Mouse (Mus musculus): ENCODE measurements at regions not wholly inside any gene's neighbourhood (a gene's known extent, or its start where the extent isn't known, plus 50 kb on each side); places are given as distances from the start of the nearest gene placed in this dataset.

GRCm38 (mm10) chr2:167821186-167821585 lies 110.7 kb upstream of the Ptpn1 start:
- DNase-seq (ENCODE audit: low spot score): no peak

DNA sequence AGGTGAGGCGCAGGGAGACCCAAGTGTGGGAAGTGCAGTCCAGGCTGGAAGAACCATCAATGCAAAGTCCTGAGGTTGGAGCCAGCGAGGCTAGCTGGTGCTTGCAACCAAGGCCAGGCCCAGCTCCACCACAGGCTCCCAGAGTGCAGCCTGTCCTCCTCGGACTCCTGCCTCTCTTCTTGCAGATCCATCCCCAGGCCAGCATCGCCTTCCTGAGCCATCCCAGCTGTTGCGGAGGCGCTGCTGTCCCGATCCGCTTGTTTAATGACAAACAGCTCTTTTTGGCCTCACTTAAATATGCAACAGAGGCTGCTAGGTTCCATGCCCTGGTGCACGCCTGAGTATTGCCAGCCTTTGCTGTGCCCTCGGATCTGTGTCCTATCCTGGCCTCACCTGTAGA lies 113.1 kb upstream of the Ptpn1 start:
- no peak for DNase-seq (ENCODE audit: low spot score)

DNA sequence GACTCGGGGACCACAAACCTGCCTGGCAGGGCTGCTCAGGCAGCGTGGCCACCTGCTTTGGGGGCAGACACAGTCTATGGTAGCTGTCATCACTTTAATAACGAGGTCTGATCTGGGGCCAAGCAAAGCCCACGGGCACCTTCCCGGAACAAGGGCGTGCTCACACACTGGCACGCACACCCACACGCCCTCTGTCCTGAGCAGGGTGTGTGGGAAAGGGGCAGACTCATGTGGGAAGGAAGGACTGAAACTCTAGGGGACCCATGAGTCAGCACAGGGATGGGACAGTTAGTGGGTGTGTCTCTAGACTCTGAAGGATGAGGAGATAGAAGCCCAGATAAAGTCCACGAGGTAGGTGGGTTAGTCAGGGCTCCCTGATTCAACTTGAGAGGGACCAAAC lies 114.8 kb upstream of the Ptpn1 start:
- no peak for DNase-seq (ENCODE audit: low spot score)

DNA sequence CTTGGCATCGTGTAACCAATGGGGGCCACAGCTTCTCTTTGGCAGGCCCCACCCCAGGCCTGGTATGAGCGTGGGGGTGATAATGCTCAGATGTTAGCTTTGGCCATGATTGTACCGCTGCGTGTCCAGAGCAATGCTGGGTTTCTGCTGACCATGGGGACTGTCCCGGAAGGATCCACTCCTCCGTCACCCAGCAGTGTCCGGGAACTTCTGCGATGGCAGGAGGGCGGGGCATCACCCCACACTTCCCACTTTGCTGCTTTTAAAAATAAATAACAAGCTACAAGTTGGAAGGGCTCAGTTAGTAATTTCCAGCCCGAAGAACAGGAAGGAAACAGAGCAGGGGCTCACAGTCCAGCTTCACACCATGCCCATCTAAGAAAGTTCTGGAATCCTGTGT lies 116.7 kb upstream of the Ptpn1 start:
- DNase-seq (ENCODE audit: low spot score): no peak

DNA sequence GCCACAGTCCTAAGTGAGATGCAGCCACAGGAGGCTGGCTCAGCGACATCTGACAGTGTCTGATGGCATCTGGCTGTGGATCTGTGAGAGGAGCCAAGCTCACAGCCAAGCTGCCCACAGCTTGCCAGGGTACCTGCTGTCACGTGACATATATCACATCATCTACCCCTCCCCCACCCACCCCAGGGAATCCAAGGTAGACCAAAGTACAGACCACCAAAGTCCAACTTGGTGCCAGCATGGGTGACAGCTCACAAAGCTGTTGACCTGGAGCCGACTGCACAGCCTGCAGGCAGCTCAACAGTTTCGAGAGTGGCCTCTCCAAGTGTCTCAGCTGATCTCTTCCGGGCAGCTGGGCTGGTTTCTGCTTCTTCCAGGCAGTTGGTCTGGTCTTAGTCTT lies 119.6 kb upstream of the Tmem189 start:
- no peak for DNase-seq (ENCODE audit: low spot score)

- no peak for DNase-seq (ENCODE audit: low spot score)
These were observed 116.1 kb upstream of the Tmem189 start for GRCm38 (mm10) chr2:167805629-167806304.

- no peak for DNase-seq (ENCODE audit: low spot score)
These were observed 115.0 kb upstream of the Tmem189 start for GRCm38 (mm10) chr2:167804493-167805227.

GRCm38 (mm10) chr2:167802494-167802893 lies 112.9 kb upstream of the Tmem189 start:
- no peak for DNase-seq (ENCODE audit: low spot score)

DNA sequence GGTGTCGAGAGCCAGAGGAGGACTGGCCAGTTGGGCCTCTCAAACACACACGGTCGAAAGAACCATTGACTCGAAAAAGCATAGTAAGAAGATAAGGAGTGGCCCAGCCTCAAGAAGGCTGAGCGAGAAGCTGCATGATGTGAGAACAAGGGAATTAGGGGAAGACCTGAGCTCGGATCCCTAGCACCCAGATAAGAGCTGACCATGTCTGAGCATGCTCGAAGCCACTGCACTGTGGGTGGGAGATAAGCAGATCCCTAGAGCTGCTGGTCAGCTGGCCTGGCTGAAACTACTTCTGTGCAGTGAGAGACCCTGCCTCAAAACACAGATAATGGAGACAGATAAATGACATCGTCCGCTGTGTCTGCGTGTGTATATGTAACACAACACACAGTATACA lies 111.8 kb upstream of the Tmem189 start:
- DNase-seq (ENCODE audit: low spot score): no peak

DNA sequence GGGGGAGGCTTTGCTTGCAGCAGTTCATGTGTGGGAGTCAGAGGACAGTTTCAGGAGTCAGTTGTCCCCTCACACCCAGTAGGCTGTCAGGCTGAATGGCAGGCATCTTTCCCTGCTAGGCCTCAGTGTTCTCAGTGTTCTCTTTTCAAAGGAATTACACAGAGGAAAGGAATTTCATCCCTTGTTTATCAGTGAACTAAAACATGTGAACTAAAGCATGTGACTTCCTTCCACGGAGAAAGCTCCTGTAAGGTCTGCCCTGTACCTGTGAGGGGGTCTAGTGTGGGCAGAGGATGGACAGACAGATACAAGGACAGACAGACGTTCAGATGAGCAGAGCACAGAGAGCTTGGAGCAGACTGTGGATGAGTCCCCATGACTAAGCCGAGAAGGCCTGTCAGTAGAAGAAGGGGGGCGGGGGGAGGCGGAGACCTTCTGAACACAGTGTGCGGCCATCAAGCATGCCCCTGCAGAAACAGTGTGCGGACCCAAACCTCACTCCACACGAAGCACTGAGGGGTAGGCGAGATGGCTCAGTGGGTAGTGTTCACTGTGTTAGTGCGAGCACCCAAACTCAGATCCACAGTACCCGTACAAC lies 111.1 kb upstream of the Tmem189 start:
- no peak for DNase-seq (ENCODE audit: low spot score)

- DNase-seq (ENCODE audit: low spot score): no peak
These were observed 110.2 kb upstream of the Tmem189 start for GRCm38 (mm10) chr2:167799629-167800387.

DNA sequence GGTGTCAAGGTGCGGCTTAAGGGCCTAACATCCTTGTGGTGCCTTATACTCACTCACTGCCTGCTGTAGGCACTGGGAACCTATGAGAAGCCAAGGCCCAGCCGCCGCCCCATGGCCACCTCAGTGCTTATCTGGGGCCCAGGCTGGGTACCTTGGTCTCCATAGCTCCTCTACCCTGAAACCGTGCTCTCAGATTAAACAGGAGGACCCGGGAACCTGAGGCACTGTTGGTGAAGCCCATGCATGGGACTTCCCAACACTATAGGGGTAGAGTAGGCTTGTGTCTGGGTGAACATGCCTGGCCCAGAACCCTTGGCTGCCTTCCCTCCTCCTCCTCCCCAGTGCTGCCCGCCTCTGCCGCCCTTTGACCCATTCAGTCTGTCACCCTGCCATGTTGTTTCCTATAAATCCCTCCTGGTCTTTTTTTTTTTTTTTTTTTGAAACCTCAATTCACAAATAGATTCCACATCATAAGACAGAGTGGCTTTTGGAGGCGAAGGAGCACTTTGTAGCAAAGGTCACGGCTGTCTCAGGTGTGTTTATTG lies 109.4 kb upstream of the Tmem189 start:
- no peak for DNase-seq (ENCODE audit: low spot score)

DNA sequence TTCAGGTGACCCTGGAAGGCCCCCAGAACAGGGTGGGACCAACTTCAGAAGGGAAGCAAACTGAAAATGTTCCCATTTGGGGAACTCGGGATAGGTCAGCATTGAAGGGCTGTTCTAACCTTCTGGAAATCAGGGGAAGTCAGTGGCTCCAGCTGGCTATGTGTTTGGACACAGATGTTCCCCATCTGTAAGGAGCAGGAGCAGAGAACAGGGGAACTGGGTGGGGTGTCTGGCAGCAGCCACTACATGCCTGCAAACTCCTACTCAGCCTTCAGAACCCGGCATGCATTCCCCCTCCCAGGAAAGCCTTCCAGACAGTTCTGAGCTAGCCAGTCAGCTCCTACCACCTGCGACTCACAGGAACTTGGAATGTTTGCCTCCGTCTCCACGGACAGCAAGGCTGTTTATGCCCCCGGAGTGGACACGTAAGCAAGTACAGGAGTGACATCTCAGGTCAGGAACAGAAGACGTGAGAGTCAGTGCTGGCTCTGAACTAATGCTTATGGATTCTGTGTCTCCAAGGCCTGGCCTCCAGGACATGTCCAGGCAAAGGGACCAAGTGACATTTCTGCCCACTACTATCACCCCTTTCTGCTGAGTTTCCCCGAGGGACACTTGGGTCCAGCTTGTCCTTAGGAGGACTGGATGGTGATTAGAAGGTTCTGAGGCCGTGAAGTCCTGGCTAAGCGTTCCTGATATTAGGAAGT lies 108.6 kb upstream of the Tmem189 start:
- DNase-seq (ENCODE audit: low spot score): no peak

GRCm38 (mm10) chr2:167795491-167795890 lies 105.9 kb upstream of the Tmem189 start:
- no peak for DNase-seq (ENCODE audit: low spot score)

GRCm38 (mm10) chr2:167793916-167794315 lies 104.3 kb upstream of the Tmem189 start:
- no peak for DNase-seq (ENCODE audit: low spot score)

DNA sequence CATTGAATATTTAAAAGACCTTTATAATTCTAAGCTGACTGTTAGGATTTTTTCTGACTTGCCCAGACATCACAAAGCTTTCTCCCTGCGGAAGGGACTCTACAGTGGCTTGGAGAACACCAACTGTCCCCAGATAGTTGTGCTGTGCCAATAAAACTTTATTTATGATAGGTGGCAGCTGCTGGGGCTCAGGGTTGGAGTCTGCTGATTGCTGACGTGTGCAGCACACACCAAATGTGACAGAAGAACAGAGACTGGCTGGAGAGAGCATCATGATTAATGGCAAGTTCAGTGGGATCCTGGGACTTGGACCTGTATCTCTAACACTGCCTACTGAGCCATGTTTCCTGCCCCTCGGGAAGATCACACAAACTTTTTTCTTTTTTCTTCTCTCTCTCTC lies 103.1 kb upstream of the Tmem189 start:
- DNase-seq (ENCODE audit: low spot score): no peak

DNA sequence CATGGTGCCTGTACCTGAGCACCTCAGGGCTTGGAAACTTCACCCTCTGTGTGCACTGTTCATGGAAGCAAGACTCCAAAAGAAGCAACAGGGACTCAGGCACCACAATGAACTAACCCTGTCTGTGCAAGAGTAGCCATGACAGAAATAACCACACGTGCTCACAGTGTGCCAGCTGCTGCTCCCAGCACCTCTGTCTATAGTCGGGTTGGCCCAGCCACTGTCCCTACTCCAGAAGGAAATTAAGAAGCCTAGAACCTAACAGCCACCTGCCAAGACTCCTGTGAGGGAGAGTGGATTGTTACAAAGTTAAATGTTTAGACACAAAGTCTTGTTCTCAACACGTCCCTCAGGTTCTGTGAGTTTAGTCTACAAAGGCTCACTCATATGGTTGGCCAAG lies 102.7 kb upstream of the Tmem189 start:
- no peak for DNase-seq (ENCODE audit: low spot score)

GRCm38 (mm10) chr2:167789471-167789923 lies 99.9 kb upstream of the Tmem189 start:
- DNase-seq (ENCODE audit: low spot score): peak; percentile 48

- no peak for DNase-seq (ENCODE audit: low spot score)
These were observed 97.3 kb upstream of the Tmem189 start for GRCm38 (mm10) chr2:167786951-167787350.

DNA sequence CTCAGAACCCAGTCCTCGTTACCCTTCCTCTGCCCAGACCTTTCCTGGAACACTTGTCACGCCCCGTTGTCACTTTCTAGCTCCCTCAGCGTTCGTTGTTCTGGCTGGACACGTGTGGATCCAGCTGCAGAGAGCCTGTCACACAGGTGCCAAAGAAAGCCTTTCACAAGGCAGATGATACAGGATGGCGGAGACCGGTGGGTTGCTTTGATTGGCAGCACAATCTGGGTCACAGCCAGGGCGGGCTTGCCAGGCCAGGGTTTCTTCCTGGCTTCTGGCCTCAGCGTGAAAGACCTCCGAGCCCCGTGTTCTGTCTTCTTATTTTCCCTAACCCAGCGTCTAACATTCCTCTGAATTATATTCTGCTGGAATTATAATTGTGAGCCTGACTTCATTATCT lies 94.7 kb upstream of the Tmem189 start:
- DNase-seq (ENCODE audit: low spot score): no peak

DNA sequence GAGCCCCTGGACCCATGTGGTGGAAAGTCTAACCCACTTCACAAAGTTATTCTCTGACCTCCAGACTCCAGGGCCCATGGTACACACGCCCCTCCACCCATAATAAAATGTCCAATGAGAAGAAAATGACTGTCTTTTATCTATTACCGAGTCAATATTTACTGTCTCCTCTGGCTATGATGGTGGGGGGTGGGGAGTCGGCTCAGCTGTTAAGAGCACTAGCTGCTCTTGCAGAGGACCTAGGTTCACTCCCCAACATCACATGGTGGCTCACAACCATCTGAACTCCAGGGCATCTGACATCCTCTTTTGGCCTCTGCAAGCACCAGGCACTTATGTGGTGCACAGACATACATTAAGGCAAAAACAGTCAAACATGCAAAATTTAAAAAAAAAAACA lies 93.8 kb upstream of the Tmem189 start:
- DNase-seq (ENCODE audit: low spot score): no peak
